Mouse (Mus musculus) megakaryocyte-erythroid progenitor cell, adult 5 weeks (primary cell): ENCODE data around the gene Olfr491. TPM values are rescaled to one million over a fixed set of nuclear protein-coding genes. Genes with fewer than 3 reads are reported as not detected.

Source experiments
- polyA plus RNA-seq: library from polyadenylated mRNA; stranded (reverse); fragments of >175 nt; gene quantifications from 2 replicates; pipeline ENCODE4 v1.2.3, GENCODE M21; 2012

The Olfr491 gene
- polyA plus RNA-seq: not detected in 2 replicates

GRCm38 (mm10) chr7:108313151-108313550 lies at the start of gene Olfr491:
TSS of gene Olfr491 (plus strand) at chr7:108313451.

GRCm38 (mm10) chr7:108288834-108289233 lies 24.4 kb upstream of the Olfr491 start, which contains the start of gene Olfr490:
TSS of gene Olfr490 (minus strand) at chr7:108288934.

GRCm38 (mm10) chr7:108323574-108323973 lies 10.3 kb downstream of the Olfr491 start, which contains the start of gene Olfr492:
TSS of gene Olfr492 (minus strand) at chr7:108323674.

GRCm38 (mm10) chr7:108346879-108347278 lies 33.6 kb downstream of the Olfr491 start, which contains the start of gene Olfr493:
TSS of gene Olfr493 (minus strand) at chr7:108346979.

GRCm38 (mm10) chr7:108365035-108365434 lies 51.8 kb downstream of the Olfr491 start, which contains the start of gene Olfr494:
TSS of gene Olfr494 (plus strand) at chr7:108365335.

Other genes starting within 250 kb of the Olfr491 start
- not detected in 2 replicates for gene Olfr480, start 246.1 kb upstream of the Olfr491 start, polyA plus RNA-seq
- gene Olfr481, start 233.6 kb upstream of the Olfr491 start, polyA plus RNA-seq: not detected in 2 replicates
- gene Olfr482, start 215.9 kb upstream of the Olfr491 start, polyA plus RNA-seq: not detected in 2 replicates
- not detected in 2 replicates for gene Olfr483, start 212.6 kb upstream of the Olfr491 start, polyA plus RNA-seq
- not detected in 2 replicates for gene Olfr484, start 186.0 kb upstream of the Olfr491 start, polyA plus RNA-seq
- not detected in 2 replicates for gene Olfr485, start 153.6 kb upstream of the Olfr491 start, polyA plus RNA-seq
- not detected in 2 replicates for gene Olfr486, start 140.7 kb upstream of the Olfr491 start, polyA plus RNA-seq
- not detected in 2 replicates for gene Olfr487, start 98.8 kb upstream of the Olfr491 start, polyA plus RNA-seq
- gene Olfr488, start 55.1 kb upstream of the Olfr491 start, polyA plus RNA-seq: not detected in 2 replicates
- not detected in 2 replicates for gene Olfr490, start 24.5 kb upstream of the Olfr491 start, polyA plus RNA-seq
- not detected in 2 replicates for gene Olfr492, start 10.2 kb downstream of the Olfr491 start, polyA plus RNA-seq
- not detected in 2 replicates for gene Olfr493, start 33.5 kb downstream of the Olfr491 start, polyA plus RNA-seq
- gene Olfr494, start 51.9 kb downstream of the Olfr491 start, polyA plus RNA-seq: not detected in 2 replicates
- not detected in 2 replicates for gene Olfr495, start 79.7 kb downstream of the Olfr491 start, polyA plus RNA-seq
- gene Olfr497, start 107.0 kb downstream of the Olfr491 start, polyA plus RNA-seq: not detected in 2 replicates
- not detected in 2 replicates for gene Olfr498, start 151.9 kb downstream of the Olfr491 start, polyA plus RNA-seq
- gene Olfr502, start 211.6 kb downstream of the Olfr491 start, polyA plus RNA-seq: not detected in 2 replicates
- not detected in 2 replicates for gene Olfr503, start 231.1 kb downstream of the Olfr491 start, polyA plus RNA-seq